Comparison of ENCODE assay signal across 11 mouse cellular contexts in genomic region chr13:64318355-64318754, GRCm38 (mm10). TPM values are rescaled to one million over a fixed set of nuclear protein-coding genes. Genes with fewer than 3 reads are reported as not detected.
DNase-seq lines count a peak whose midpoint lies in the region; ATAC-seq and TF ChIP-seq lines count a peak whose summit lies in the region.
"Had no signal": no experiment of that assay in that cellular context is flagged by ENCODE, and none has a peak within 500 bp of the region (broad histone marks: within the 10 kb centered on the region; RNA-seq: fewer than 3 reads in every experiment).

No protein-coding gene starts in this region.

- no peak overlapping the region for H3K27ac ChIP-seq in left cerebral cortex, adult 2 months
- no peak overlapping the region for H3K27ac ChIP-seq in intestine, embryonic 15.5 days
- no peak overlapping the region for H3K27ac ChIP-seq in hindbrain, embryonic 14.5 days
- H3K27ac ChIP-seq: embryonic facial prominence, embryonic 13.5 days had no signal

- TF ChIP-seq CTCF in left cerebral cortex, adult 2 months (IDR thresholded peaks at IDR 0.05) = no peak

- no peaks in the 10 kb centered on the region for H3K4me1 ChIP-seq in intestine, embryonic 15.5 days (replicated peaks)
- H3K4me1 ChIP-seq in hindbrain, embryonic 14.5 days (replicated peaks; ENCODE audit: control insufficient read depth, insufficient read depth, low read length) = no peaks in the 10 kb centered on the region
- H3K4me1 ChIP-seq: embryonic facial prominence, embryonic 13.5 days had no signal

- intact Hi-C loops in left cerebral cortex, postnatal 4 days (cut with DNase I) = no loop called here
- intact Hi-C loops in left cerebral cortex, adult 2 months (cut with DNase I) = loop anchor here (5.0 to 10.0 kb wide), 3 partner anchors 586 to 956 kb away; partner anchors contain the start of genes Cntnap3 and Zfp369

- no peaks in the 10 kb centered on the region for H3K9me3 ChIP-seq in intestine, embryonic 15.5 days
- no peaks in the 10 kb centered on the region for H3K9me3 ChIP-seq in hindbrain, embryonic 14.5 days (ENCODE audit: control insufficient read depth, low read length)
- H3K9me3 ChIP-seq: embryonic facial prominence, embryonic 13.5 days had no signal

- no peaks in the 10 kb centered on the region for H3K27me3 ChIP-seq in intestine, embryonic 15.5 days (replicated peaks)
- H3K27me3 ChIP-seq in hindbrain, embryonic 14.5 days (ENCODE audit: control insufficient read depth, insufficient read depth, low read length) = no peaks in the 10 kb centered on the region
- H3K27me3 ChIP-seq: embryonic facial prominence, embryonic 13.5 days had no signal

- H3K4me2 ChIP-seq in intestine, embryonic 15.5 days (replicated peaks) = no peak overlapping the region
- no peak overlapping the region for H3K4me2 ChIP-seq in hindbrain, embryonic 14.5 days (replicated peaks)
- H3K4me2 ChIP-seq: embryonic facial prominence, embryonic 13.5 days had no signal

- no peak for ATAC-seq in intestine, embryonic 15.5 days
- no peak for ATAC-seq in hindbrain, embryonic 14.5 days (ENCODE audit: low FRiP score)
- ATAC-seq: intestine, embryonic 16.5 days had no signal

- 85% methylated on average over 2 of the region's 2 CpGs for WGBS in intestine, embryonic 15.5 days
- WGBS in hindbrain, embryonic 14.5 days = 58% methylated on average over 2 of the region's 2 CpGs

- no peak overlapping the region for H3K9ac ChIP-seq in intestine, embryonic 15.5 days
- no peak overlapping the region for H3K9ac ChIP-seq in hindbrain, embryonic 14.5 days
- H3K9ac ChIP-seq: embryonic facial prominence, embryonic 13.5 days had no signal

- peak; percentile 74 to 77 for DNase-seq in cerebellum, postnatal 10 days
- no peak for DNase-seq in cerebellum, adult 8-10 months
- DNase-seq in left cerebral cortex, postnatal 4 days = peak; percentile 75
- no peak for DNase-seq in left cerebral cortex, adult 2 months (ENCODE audit: extremely low spot score in 1 of 2, low spot score in 2 of 2)
- peak; percentile 58 for DNase-seq in adrenal gland, postnatal 25 days
- peak; percentile 79 for DNase-seq in kidney, postnatal 14 days
- no peak for DNase-seq in hindbrain, embryonic 14.5 days (ENCODE audit: low spot score)
- DNase-seq: B cell, adult 2 months had no signal

- H3K36me3 ChIP-seq in intestine, embryonic 15.5 days = no peaks in the 10 kb centered on the region
- no peaks in the 10 kb centered on the region for H3K36me3 ChIP-seq in hindbrain, embryonic 14.5 days (replicated peaks; ENCODE audit: control insufficient read depth, insufficient read depth)
- H3K36me3 ChIP-seq: embryonic facial prominence, embryonic 13.5 days had no signal

- H3K4me3 ChIP-seq in left cerebral cortex, adult 2 months = no peak overlapping the region
- H3K4me3 ChIP-seq in intestine, embryonic 15.5 days (replicated peaks) = no peak overlapping the region
- H3K4me3 ChIP-seq in hindbrain, embryonic 14.5 days (replicated peaks; ENCODE audit: low read length) = no peak overlapping the region
- H3K4me3 ChIP-seq: embryonic facial prominence, embryonic 13.5 days had no signal

RNA-seq across cellular contexts. Expression of gene Aaed1, which starts 5.8 kb away (rescaled TPM):
- total RNA-seq in left cerebral cortex, postnatal 4 days (2021) = 1 to 10 TPM; 6.4 to 7.3 TPM
- 10 to 100 TPM; 19.0 to 20.8 TPM for total RNA-seq in left cerebral cortex, adult 2 months (2021)
- total RNA-seq in adrenal gland, postnatal 25 days (2021) = 47.8 and 54.8 TPM in 2 replicates
- 41.3 and 42.4 TPM in 2 replicates for polyA plus RNA-seq in intestine, embryonic 15.5 days (2015; fragmentation: Nextera tagmentation; extraction: Ambion mirVana)
- 15.4 and 15.8 TPM in 2 replicates for polyA plus RNA-seq in hindbrain, embryonic 14.5 days (2014; fragmentation: Nextera tagmentation; extraction: Ambion mirVana)

RNA-seq across cellular contexts. Expression of gene Cdc14b, which starts 43.3 kb away (rescaled TPM):
- 1 to 10 TPM; 2.3 to 2.7 TPM for total RNA-seq in left cerebral cortex, postnatal 4 days (2021)
- 10 to 100 TPM; 15.3 to 19.0 TPM for total RNA-seq in left cerebral cortex, adult 2 months (2021)
- total RNA-seq in adrenal gland, postnatal 25 days (2021) = 9.7 and 10.2 TPM in 2 replicates
- polyA plus RNA-seq in intestine, embryonic 15.5 days (2015; fragmentation: Nextera tagmentation; extraction: Ambion mirVana) = 17.5 and 19.7 TPM in 2 replicates
- polyA plus RNA-seq in hindbrain, embryonic 14.5 days (2014; fragmentation: Nextera tagmentation; extraction: Ambion mirVana) = 3.0 and 4.3 TPM in 2 replicates

RNA-seq across cellular contexts. Expression of gene Ctsl, which starts 52.3 kb away (rescaled TPM):
- total RNA-seq in left cerebral cortex, postnatal 4 days (2021) = 100 to 1,000 TPM; 125 to 132 TPM
- total RNA-seq in left cerebral cortex, adult 2 months (2021) = 100 to 1,000 TPM; 120 to 129 TPM
- total RNA-seq in adrenal gland, postnatal 25 days (2021) = 784 and 797 TPM in 2 replicates
- polyA plus RNA-seq in intestine, embryonic 15.5 days (2015; fragmentation: Nextera tagmentation; extraction: Ambion mirVana) = 195 and 213 TPM in 2 replicates
- 168 and 171 TPM in 2 replicates for polyA plus RNA-seq in hindbrain, embryonic 14.5 days (2014; fragmentation: Nextera tagmentation; extraction: Ambion mirVana)

Comparison
In these comparisons a context has a peak if more than half of its experiments do, and no peak if none do; other contexts are left out.
1. DNase-seq: peak in cerebellum, postnatal 10 days (2 of 2), left cerebral cortex, postnatal 4 days (single experiment), adrenal gland, postnatal 25 days (single experiment) and kidney, postnatal 14 days (single experiment); none in cerebellum, adult 8-10 months (single experiment), left cerebral cortex, adult 2 months (0 of 2) and hindbrain, embryonic 14.5 days (single experiment).